Mouse (Mus musculus) intestine, embryonic 14.5 days (tissue): ENCODE results near the gene Gm20937. TPM values are rescaled to one million over a fixed set of nuclear protein-coding genes. Genes with fewer than 3 reads are reported as not detected.
"Not testable (repeated sequence)": the region's sequence is repeated elsewhere in the genome, so short reads cannot be mapped to it uniquely, and the experiment has no call there.

Experiments used
- ATAC-seq: fragments of 200-750 bp; cut with Nextera tagmentation; replicated peaks from 2 replicates; pipeline ENCODE4 v1.8.0; 2017; ENCODE audit warnings: low read depth, moderate number of reproducible peaks, moderate TSS enrichment, moderate library complexity; ENCODE audit not compliant: low FRiP score, low TSS enrichment
- DNase-seq: peaks from one replicate; pipeline ENCODE4 v3.0.0-alpha.2; 2018; ENCODE audit warnings: low spot score
- H3K27ac ChIP-seq: fragments of 300-500 bp; sonication (generic); 2 replicates; pipeline ENCODE4 v1.5.1; 2014; ENCODE audit warnings: low read depth, mild to moderate bottlenecking, control low read depth
- H3K27me3 ChIP-seq: fragments of 300-500 bp; sonication (generic); replicated peaks from 2 replicates; pipeline ENCODE4 v1.6.1; 2014; ENCODE audit warnings: low read length, control low read depth; ENCODE audit not compliant: control insufficient read depth, insufficient read depth
- H3K36me3 ChIP-seq: fragments of 300-500 bp; sonication (generic); 2 replicates; pipeline ENCODE4 v1.6.1; 2014; ENCODE audit warnings: low read length, control low read depth; ENCODE audit not compliant: control insufficient read depth, insufficient read depth
- H3K4me1 ChIP-seq: fragments of 300-500 bp; sonication (generic); replicated peaks from 2 replicates; pipeline ENCODE4 v1.6.1; 2014; ENCODE audit warnings: low read length, control low read depth, mixed read lengths; ENCODE audit not compliant: control insufficient read depth, insufficient read depth
- H3K4me2 ChIP-seq: fragments of 300-500 bp; sonication (generic); 2 replicates; pipeline ENCODE4 v1.6.1; 2014; ENCODE audit warnings: low read length
- H3K4me3 ChIP-seq: fragments of 300-500 bp; sonication (generic); 2 replicates; pipeline ENCODE4 v1.5.1; 2014; ENCODE audit warnings: low read depth, low read length, control low read depth, mixed read lengths
- H3K9ac ChIP-seq: fragments of 300-500 bp; sonication (generic); 2 replicates; pipeline ENCODE4 v1.6.1; 2014; ENCODE audit warnings: mild to moderate bottlenecking, low read length
- H3K9me3 ChIP-seq: fragments of 300-500 bp; sonication (generic); 2 replicates; pipeline ENCODE4 v1.6.1; 2016; ENCODE audit warnings: low read length, control low read depth; ENCODE audit not compliant: control insufficient read depth
- WGBS: fragments of 180-500 bp; shearing (Covaris S2); extraction: QIAGEN DNeasy Blood & Tissue Kit; methylation state at CpG from one replicate; pipeline ENCODE4 v1.1.7; 2014; 5-methylcytosine and 5-hydroxymethylcytosine counted together
- polyA plus RNA-seq: library from polyadenylated mRNA; unstranded; fragments of >200 nt; fragmentation: Nextera tagmentation; extraction: Ambion mirVana; gene quantifications from 2 replicates; pipeline ENCODE4 v1.2.1, GENCODE M21; 2014

The Gm20937 gene
- not detected in 2 replicates for polyA plus RNA-seq

- not testable (repeated sequence) for DNase-seq, H3K4me3 ChIP-seq, H3K27me3 ChIP-seq, H3K9me3 ChIP-seq, H3K27ac ChIP-seq, H3K36me3 ChIP-seq, H3K4me2 ChIP-seq, H3K4me1 ChIP-seq, ATAC-seq, H3K9ac ChIP-seq
- WGBS, result no CpG with 5 or more reads among the region's 6 CpGs
Measured at GRCm38 (mm10) chrY:68294798-68295197, at the start of gene Gm20937. Gene Gm20937 (minus strand): TSS chrY:68294898.

Other genes with a start within 250 kb of the Gm20937 start
- not detected in 2 replicates for gene Gm20816, start 243.1 kb upstream of the Gm20937 start, polyA plus RNA-seq